Mouse (Mus musculus) adrenal gland, postnatal 36 days (tissue): ENCODE measurements around the gene Katnal1. TPM values are rescaled to one million over a fixed set of nuclear protein-coding genes. Genes with fewer than 3 reads are reported as not detected.

Experiments used
- DNase-seq, 2 experiments: peaks; one replicate each; pipeline ENCODE4 v3.0.0; 2021; ENCODE audit warnings: mixed read lengths in 1 of 2
- long read RNA-seq, 2 experiments: library from polyadenylated mRNA; stranded (forward); transcript quantifications; one replicate each; pipeline ENCODE4 v2.0.0; 2021; ENCODE audit warnings: borderline sequencing depth in 2 of 2
- total RNA-seq, 2 experiments: library from RNA; stranded (reverse); gene quantifications; 2 replicates each; pipeline ENCODE4 v1.2.3; 2021

Gene Katnal1
- 1 to 10 TPM; 6.5 to 9.7 TPM for total RNA-seq
- long read RNA-seq, experiment 1, full-length matches to known transcripts, result 2 of 6 reads
- long read RNA-seq, experiment 1, partial matches to known transcripts, result 0 of 6 reads
- long read RNA-seq, experiment 1, other reads (novel, unspliced or antisense), result 4 of 6 reads
- long read RNA-seq, experiment 2, full-length matches to known transcripts, result 3 of 3 reads
- long read RNA-seq, experiment 2, partial matches to known transcripts, result 0 of 3 reads
- long read RNA-seq, experiment 2, other reads (novel, unspliced or antisense), result 0 of 3 reads

DNA sequence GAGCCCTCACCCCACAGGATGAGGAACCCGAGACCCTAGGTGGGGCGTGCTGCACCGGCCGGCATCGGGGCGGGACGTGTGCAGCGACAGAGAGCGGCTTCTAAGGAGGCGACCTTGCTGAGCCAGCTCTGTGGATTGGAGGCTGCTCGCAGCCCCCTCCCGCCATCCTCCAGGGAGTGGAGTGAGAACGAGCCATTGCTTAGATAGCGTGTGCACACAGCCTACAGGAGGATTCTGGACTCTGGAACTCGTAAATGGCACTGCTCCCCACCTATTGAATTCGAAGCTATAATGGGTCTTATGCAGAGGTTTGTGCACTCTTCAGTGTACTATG is at the start of gene Katnal1:
Gene Katnal1 (minus strand): TSS at position 205 of the 334 bp plus-strand sequence.
- no peak for DNase-seq

DNA sequence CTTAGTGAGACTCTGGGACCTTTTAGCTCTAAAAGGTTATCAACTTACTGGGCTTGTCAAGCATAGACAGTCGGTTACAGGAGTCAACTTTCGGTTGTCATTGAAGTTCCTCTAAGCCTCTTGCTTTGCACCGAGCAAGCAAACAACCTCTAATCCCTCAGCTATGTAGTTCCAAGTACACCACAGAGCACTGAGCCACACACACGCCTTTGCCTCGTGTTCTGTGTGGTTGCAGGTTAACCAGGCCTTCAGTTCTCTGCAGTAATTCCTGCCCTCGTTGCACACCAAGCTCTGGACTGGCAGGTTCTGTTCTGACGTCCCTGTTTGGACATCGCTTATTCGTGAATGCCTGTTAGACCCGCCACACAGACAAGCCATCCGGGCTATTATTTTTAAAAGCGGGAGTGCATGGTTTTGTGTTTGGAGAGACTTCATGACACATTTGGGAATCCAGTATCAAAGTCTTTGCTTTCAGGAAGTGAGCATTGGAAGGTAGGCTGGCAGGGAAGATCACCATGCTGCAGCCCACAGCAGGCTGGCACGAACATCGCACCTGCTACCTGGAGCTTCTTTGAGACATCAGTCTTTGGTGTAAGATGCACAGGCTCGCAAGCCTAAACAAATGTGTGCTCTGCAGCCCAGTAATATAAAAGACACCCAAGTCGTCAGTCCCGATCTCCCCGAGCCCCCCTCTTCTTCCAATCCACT is 49.5 kb upstream of the Katnal1 start:
- no peak for DNase-seq

DNA sequence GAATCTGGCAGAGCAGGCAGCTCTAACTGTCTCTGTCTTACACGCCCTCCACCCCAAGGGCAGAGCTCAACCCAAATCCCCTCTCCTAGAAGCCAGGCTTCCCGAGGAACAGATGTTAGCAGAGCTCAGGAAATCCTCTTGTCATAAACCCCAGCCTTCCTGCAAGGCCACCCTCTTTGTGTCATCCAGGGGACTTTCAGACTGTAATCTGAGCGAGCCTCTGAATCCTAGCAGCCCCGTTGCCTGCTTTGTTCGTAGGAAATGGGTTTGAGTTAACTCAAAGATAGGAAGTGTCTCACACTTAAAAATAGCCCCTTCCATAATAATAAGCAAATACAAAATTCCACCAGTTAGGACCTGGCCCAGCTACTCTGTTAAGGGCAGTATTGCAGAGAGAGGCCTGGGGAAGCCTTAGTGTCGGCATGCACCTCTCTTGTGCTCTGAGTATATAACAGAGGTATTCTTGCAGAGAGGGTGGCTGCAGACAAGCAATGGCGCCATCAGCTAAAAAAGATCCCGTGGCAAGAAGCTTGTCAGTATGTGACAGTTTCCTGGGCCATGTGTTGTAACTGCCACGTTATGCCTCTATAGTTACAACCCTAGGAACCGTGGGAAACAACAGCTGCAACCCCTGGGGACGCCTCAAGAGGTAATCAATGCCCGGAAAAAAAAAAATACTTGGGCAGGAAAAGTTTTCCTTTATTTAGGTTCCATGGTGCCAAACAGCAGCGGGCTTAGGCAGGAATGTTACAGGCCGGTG is 48.8 kb upstream of the Katnal1 start:
- peak in 1 of 2 experiments; percentile 49 for DNase-seq

DNA sequence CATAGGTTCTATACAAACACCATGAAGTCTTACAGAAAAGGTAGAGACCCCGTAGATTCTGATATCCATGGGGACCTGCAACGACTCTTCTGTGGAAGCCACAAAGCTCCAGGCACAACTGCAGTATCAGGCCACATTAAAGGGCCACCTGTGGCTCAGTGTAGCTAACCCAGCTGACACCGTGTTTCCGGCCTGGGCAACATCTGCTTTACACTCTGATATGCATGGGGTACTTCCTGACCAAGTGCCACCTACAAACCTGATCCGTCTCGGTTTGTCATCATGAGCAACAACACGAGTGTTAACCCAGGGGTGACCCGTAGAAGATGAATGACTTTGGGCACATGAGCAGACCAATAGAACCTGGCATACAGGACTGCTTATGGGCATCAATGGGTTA is 47.8 kb upstream of the Katnal1 start:
- no peak for DNase-seq

DNA sequence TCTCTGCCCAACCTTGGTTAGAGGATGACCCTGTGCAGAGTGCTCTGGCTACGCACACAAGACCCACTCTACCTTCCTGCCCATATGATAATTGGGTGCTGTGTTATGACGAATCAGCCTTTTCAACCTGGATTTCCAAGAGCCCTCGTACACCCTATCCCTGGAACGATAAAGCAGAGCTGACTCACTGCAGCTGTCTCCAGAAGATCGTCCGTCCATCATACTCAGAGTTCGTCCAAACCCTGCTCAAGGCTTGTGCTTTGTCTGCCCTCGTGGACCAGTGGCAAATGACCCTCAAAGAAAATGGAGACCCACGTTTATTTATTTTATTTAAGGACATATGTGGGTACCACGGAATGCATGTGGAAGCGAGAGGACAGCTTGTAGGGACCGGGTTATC is 45.9 kb upstream of the Katnal1 start:
- DNase-seq, result no peak

DNA sequence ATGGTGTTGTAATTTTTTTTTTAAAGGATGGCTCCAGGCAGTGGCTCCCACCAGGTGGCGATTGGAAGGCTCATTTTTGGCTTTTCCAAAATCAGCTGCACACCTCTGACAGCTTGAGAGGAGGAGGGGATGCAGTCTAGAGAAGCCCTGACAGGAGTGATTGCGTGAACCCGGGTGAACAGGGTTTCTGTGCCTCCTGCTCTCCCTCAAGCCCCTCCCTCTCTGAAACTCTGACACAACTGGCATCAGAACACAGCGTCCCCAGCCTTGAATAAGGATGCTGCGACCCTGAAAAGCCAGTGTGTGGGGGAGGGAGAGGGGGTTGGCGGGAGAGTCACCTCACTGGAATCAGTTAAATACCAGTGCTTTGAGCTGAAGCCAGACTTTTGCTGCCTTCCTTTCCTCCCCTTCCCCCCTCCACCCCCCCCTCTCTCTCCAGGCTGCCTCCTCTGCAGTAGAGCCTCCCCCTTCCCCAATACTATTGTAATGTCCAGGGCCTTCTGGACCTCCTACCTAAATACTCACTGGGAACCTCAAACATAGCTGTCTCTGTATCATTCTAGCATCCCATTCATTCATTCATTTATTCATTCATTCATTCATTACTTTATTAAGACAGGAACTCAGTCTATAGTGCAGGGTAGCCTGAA is 44.0 kb upstream of the Katnal1 start:
- DNase-seq, result peak; percentile 88 to 92

DNA sequence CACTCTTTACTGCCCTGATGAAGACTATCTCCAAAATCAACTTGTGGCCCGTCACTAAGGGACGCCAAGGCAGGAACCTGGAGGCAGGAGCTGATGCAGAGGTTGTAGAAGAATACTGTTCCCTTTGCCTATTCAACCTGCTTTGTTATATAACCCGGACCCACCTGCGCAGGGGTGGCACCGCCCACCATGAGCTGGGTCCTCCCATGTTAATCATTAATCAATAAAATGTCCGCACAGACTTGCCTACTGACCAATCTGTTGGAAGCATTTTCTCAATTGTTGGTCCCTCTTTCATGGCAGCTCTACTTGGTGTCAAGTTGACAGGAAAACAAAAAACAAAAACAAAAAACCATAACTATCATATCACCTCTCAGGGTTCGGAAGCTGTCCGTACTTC is 43.0 kb upstream of the Katnal1 start:
- DNase-seq, result no peak

DNA sequence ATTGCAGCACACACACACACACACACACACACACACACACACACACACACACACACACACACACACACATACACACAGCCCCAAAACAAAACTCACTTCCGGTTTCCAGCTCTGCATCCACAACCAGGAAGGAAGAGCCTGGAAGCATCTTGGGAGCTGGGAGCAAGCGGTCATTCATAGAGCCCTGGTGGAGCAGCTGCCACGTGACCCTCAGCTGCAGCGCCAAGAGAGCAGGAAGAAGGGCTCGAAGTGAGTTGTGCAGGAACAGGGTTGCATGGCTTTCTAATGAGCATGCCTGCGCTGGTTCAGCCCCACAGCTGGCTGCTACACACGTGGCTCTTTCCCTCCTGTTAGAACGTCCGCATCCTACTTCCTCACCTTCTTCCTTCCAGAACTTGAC is 40.5 kb upstream of the Katnal1 start:
- peak in 1 of 2 experiments; percentile 70 for DNase-seq

DNA sequence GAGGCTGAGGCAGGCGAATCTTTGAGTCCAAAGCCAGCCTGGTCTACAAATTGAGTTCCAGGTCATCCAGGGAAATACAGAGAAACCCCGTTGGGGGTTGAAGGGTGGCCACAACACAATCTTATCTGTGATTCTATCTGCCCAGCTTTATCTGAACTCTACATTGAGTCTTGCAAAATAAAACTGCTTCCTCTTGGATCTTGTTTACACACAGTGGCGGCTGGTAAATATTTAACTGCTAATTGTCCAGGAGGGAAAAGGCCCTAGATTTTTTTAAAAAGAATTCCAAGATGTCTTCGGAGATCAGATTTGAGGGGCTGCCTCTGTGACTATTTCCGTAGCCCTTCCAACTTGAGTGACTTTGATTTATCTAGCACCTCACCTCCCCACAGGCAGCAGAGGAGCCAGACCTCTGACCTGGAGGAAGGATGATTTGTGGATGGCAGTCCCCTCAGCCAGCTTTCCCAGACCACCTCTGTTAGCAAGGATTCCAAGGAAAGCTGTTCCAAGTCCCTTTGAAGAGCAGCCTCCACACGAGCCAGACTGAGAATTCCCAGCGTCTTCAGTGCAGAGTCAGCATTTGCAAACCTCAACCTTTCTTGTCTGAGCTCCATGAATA is 39.9 kb upstream of the Katnal1 start:
- DNase-seq, result no peak

DNA sequence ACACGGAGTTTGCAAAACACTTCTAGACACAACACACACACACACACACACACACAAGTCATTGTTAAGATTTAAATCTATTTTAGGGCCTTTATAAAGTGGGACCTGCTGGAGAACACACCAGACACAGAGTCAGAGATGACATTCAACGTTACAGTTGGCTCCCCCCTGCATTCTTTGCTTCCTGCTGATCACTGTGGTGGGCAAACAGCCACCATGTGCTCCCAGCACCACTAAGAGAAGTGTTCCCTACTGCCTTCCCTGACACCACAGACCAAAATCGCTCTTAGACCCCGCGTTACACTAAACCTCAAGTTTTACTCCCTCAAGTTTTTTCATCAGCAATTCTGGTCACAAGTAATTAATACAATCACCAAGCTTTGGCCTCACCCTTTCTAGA is 39.1 kb upstream of the Katnal1 start:
- DNase-seq, result no peak

DNA sequence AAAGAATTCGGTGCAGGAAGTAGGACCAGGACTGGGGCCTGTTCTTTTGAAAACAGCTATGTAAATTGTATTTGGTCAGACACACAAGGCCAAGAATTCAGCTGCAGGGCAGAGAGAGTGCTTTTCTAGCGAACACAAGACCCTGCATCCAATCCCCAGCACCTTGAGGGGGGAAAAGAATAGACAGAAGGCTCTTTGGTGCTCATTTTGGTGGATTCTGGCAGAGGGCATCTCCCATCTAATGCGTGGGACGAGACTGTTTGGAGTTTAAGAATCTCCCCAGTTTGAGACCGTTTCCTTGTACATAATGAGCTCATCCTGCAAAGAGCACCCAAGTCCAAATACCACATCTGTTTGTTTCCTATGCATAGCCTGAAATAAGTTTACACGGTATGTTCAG is 37.3 kb upstream of the Katnal1 start:
- no peak for DNase-seq

DNA sequence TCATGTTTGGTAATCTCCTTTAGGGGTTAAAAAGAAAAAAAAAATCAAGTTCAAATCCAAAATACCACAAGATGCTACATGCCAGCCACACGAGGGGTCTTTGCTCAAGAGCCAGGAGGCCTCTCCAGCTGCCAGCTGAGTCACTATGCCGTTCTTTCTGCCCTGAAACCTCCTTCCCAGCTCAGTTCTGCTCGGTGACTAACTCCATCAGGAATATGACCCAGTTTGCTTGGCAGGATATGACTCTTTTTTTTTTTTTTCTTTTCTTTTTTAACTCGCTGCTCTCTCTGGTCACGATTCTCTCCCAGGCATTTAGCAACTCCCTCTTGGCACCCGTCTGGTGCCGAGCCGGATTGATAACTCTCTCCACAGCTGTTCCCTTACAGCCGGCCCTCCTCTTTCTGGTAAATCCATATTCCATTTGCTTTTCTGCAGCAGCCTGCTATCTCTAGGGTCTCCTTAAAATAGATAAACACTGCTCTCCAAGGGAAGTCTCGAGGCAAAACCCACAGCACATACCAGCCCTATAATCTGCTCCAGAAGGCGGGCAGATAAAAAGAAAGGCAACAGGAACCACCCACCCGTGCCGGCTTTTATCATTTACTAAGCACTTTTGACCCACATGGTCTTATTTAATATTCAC is 36.7 kb upstream of the Katnal1 start:
- DNase-seq, result peak; percentile 79 to 81

DNA sequence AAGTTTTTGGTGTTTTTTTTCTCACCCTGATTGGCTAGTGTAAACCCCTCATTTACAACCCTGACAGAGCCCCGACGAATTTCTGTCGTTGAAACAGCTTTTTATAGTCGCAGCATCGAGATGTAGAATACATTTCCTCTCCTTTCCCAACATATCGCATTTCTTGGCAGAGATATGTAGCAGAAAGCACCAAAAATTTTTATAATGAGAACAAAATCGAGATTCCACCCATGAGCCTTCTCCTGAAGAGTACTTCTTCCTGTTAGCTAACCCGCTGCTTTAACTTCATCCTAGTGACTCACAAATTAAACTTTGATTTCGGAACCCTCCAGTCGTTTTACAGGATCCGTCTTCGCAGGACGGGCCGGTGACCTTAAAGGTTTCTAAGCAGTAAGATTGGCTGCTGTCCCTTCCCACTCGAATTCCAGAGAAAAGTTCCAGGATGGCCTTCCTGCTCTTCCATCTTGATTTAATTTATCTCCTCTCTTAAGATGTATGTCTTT is 36.0 kb upstream of the Katnal1 start:
- DNase-seq, result peak in 1 of 2 experiments; percentile 32

DNA sequence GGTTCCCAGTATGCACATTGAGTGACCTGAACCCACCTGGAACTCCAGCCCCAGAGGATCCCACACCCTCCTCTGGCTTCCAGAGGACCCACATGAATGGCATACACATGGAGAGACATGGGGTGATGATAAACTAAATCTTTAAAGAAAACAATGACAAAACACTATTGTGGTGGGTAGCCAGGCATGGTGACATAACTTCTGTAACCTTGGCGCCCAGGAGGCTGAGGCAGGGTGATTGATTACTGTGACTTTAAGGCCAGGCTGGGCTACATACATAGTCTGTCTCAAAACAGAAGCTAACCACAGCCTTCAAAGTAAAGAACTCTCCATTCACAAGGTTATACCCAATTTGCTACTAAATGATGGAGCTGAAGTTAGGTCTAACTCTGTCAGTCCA is 35.1 kb upstream of the Katnal1 start:
- DNase-seq, result peak; percentile 52 to 65

DNA sequence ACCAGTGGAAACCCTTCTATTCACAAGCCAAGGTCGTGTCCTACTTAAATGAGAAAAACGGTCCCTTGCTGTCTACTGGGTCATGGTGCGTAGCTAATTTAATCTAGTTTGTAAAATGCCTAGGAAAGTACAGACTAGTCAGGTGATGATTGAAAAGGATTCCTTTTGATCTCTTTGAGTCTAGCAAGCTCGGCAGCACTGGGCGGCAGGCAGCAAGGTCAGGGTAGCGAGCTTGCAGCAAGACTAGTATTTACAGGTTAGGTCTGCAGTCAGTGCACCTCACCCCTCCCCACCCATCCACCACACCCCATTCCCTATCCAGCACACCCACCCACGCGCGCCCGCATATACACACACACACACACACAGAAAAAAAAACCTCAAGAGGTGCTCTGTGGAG is 31.1 kb upstream of the Katnal1 start:
- DNase-seq, result peak in 1 of 2 experiments; percentile 49

DNA sequence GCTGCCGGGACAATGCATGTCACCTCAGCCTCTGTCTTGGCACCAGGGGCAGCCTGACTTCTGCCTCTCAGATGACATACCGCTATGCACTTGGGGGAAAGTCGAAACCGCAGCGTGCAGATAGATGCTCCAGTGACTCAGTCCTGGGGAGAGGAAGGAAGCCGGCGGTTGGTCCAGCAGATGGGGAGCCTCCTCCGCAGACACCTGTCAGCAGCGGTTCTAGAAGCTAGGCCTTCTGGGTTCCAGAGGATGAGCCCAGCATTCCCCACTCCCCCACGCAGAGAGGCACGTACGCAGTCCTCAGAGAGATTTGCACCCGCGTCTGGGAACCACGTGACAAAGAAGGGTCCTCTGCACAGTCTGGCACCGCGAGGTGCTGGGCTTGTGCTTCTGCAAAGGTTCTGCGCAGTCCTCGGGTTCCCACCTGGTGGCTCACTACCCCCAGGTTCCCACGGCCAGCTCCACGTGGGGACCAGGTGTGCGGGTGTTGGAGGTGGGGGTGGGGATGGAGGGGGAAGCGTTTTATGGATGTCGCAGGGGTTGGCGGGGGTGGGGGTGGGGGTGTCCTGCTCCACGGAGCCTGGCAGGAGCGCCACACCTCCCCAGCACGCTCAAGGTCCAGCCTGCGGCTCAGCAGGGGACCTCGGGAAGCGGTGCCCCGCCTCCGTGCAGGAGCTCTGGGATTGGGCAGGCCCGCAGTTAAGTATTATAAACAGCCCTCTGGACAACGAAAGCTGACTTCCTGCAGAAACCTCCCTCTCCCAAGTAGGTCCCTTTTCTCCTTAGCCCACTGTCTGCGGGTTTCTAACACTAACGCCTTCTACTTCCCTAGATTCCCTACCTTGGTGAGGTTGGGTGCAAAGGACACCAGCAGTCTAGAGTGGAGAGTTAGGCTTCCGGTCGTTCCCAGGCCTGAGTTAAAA is 30.2 kb upstream of the Katnal1 start:
- peak; percentile 87 to 90 for DNase-seq

DNA sequence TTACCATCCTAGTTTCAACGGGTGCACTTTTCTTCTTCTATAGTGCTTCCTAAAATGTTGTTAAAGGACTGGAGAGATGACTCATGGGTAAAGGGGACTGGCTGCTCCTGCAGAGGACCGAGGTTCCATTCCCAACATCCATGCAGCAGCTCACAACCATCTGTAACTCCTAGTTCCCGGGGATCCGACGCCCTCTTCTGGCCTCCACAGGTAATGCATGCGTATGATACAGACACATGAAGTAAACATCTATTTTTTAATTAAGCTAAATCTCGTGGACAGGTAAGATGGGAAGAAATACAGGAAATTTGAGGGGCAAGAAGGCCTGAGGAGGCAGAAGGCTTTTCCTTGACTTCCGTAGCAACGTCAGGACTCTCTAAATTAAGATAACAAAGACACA is 29.2 kb upstream of the Katnal1 start:
- DNase-seq, result peak in 1 of 2 experiments; percentile 37

DNA sequence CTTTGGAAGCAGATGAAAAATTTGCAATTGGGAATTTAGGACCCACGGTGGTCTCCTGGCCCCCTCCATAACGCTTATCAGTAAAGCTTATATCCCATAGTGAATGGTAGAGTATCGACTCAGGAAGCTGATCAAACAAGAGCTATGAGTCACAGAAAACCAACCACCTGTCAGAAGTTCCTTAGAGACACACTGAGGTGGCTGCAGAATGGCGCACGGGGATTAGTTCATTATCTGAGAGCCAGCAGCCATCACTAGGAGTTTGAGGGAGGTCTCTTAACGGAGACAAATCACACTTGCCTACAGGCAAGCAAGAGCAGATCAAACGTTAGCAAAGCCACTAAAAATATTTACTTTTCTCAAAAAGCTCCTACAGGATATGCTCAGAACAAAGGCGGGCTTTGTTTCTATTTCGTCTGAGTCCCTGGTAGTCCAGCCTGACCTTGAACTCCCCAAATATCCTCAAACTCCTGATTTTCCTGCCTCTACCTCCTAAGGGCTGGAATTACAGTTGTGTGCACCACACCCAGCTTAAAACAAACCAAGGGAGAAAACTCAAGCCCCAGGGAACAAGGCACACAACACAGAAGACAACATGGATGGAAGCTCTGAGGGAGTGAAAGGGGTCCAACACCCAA is 27.9 kb upstream of the Katnal1 start:
- no peak for DNase-seq

DNA sequence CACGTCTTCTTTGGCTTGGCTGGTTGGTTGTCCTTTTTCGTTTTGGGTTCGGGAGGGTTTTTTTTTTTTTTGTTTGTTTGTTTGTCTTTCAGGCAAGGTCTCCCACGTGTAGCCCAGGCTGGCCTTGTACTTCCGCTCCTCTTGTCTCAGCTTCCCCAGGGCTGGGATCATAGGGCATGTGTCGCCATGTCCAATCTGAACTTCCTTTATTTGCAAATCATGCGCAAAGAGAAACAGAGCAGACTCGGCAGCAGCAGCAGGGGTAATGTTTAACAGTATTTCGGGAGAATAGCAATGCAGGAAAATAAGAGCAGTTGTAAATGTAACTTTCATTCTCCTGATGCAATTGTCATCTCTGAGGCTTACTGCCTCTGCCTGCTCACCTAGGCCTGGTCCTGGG is 27.0 kb upstream of the Katnal1 start:
- no peak for DNase-seq

DNA sequence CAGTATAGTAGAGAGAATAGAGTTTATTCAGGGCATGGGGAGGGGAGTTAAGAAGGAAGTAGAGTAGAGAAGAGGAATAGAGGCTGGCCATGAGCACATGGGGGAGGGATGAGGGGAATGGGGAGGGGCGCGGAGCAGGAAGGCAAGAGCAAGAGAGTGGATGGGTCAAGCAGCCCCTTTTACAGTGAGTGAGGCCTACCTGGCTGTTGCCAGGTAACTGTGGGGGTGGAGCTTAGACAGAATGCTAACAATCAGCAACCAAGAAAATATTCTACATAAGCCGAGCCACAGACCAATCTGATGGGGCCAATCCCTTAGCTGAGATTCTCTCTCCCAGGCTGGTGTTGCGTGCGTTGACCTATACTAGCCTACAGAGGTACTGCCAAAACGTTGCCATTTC is 26.5 kb upstream of the Katnal1 start:
- DNase-seq, result no peak
